Mouse (Mus musculus): Measurements from ENCODE around the gene 4930447C04Rik. TPM values are rescaled to one million over a fixed set of nuclear protein-coding genes. Genes with fewer than 3 reads are reported as not detected.

4930447C04Rik gene
- polyA plus RNA-seq, 1 experiment = 3.9 TPM

DNA sequence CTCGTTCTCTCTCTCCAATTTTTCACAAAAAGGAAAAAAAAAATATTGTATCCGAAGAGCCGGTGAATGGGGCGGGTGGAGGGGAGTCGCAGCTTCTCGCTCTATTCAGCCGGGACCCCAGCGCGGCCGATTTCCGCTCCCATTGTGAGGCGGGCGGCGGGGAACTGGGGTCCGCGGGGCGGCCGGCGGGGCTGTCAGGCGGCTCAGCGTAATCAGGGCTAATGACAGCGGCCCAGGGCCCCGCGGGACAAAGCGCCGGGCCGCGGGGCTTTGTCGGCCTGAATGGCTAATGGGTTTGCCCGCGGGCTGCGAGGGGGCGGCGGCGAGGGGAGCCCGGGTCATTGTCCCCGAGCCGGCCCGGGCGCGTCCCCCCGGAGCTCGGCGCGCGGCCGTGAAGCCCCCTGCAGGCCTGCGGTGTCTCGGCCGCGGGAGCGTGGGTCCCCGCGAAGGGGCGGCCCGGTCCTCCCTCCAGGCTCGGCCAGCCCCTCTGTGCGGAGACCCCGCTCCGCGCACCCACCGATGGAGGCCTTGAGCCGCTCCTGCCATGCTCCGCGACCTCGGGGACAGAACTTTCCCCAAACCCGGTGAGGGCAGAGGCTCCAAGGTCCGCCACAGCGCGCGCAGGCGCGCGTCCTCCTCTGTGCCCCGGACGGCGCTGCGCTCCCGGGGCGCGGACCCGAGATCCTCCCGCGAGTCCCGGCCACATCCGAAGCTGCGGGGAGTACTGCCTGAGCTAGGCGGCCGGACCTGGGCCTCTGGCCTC is 4.9 kb upstream of the 4930447C04Rik start:
- H3K4me1 ChIP-seq (ENCODE audit: control insufficient read depth, insufficient read depth, low read length) = no peaks in the 10 kb centered on the region
- no peak overlapping the region for H3K27ac ChIP-seq (ENCODE audit: insufficient read depth, low read length)
- no peak for TF ChIP-seq POLR2A (IDR thresholded peaks at IDR 0.05; ENCODE audit: low read depth, low read length)
- TF ChIP-seq CTCF (IDR thresholded peaks at IDR 0.05; ENCODE audit: borderline replicate concordance, insufficient read depth, low read length) = no peak
- H3K4me3 ChIP-seq (ENCODE audit: insufficient read depth, low read length) = no peak overlapping the region

DNA sequence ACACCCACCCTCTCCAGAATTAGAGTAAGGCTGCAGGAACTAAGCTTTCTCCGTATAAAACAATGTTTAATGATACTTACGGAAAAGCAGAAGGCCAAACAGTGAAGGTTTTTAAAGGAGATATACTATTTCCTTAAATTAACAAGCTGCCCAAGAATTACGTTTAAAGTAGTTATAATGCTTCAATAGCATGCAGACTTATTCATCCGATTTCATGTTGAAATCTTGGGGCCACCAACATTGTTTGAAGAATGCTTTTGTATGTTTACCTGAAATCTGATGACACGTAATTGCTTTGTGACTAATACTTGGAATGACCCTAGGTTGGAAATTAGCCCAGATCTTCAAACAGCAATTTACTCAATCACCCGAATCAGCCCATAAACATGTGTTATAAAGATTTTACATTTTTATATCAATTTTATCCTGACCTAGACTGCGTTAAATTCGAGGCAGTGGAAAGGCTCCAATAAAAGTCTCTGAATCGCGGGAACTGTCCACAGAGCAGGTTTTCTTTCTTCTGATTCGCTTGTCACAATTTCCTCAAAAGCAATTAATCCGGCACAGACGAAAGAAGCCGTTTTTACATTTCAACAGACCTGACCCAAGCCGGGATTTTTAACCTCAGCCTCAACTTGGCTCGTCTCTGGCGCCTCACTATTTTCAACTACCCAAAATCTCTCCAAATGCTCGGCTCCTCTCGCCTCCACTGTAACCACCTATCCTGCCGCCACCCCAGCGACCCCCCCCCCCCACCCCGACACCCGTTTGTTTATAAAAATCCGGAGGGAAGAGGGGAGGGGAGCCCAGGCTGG is 4.0 kb upstream of the 4930447C04Rik start:
- H3K4me1 ChIP-seq (ENCODE audit: control insufficient read depth, insufficient read depth, low read length) = no peaks in the 10 kb centered on the region
- TF ChIP-seq POLR2A (IDR thresholded peaks at IDR 0.05; ENCODE audit: low read depth, low read length) = no peak
- no peak for TF ChIP-seq CTCF (IDR thresholded peaks at IDR 0.05; ENCODE audit: borderline replicate concordance, insufficient read depth, low read length)
- no peak overlapping the region for H3K27ac ChIP-seq (ENCODE audit: insufficient read depth, low read length)
- H3K4me3 ChIP-seq (ENCODE audit: insufficient read depth, low read length) = no peak overlapping the region

DNA sequence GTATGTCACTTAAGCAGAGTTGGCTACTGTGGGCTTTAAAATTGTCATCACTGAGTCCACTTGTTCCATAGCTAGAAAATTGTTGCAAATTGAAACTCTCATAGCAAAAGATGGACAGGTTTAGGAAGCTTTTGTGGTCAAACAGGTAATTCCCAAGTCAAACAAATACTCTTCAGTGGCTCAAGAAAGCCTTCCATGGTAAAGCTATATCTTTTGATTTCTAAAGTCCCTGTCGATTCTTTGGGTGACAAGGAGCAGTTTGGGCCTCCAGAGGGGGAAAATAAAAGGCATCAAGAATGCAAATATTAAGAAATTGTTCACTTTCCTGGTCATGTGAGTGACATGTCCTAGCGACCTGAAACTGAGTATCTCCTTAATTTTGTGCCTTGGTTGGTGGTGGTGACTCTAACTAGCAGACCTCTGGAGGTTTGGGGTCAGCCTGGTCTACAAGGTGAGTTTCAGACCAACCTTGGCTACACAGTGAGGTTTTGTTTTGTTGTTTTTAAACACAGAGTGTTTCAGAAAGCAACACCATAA is 3.1 kb upstream of the 4930447C04Rik start:
- Histone ChIP-seq H3K27ac (ENCODE audit: insufficient read depth, low read length) (no peak overlapping the region), H3K4me1 (ENCODE audit: control insufficient read depth, insufficient read depth, low read length) (no peaks in the 10 kb centered on the region), H3K4me3 (ENCODE audit: insufficient read depth, low read length) (no peak overlapping the region)
- TF ChIP-seq POLR2A (IDR thresholded peaks at IDR 0.05; ENCODE audit: low read depth, low read length) (no peak), CTCF (IDR thresholded peaks at IDR 0.05; ENCODE audit: borderline replicate concordance, insufficient read depth, low read length) (no peak)

DNA sequence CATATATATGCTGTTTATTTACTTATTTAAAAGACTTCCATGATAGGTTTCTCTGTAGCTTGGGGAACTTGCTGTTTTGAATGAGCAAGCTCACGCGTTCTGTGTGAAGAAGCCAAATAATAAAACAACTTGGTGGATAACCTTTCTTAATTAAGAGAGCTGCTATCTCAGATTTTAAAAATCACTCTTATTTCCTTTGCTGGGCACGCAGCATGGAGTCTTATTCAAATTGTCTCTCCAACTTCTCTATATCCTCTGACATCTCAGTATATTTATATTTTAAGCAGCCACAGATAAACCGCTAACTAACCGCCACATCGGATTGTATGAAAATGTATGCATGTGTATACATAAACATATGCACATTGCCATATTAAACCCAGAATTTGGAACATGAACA is 1.6 kb upstream of the 4930447C04Rik start:
- no peak for TF ChIP-seq CTCF (IDR thresholded peaks at IDR 0.05; ENCODE audit: borderline replicate concordance, insufficient read depth, low read length)
- TF ChIP-seq POLR2A (IDR thresholded peaks at IDR 0.05; ENCODE audit: low read depth, low read length) = no peak
- Histone ChIP-seq H3K4me3 (ENCODE audit: insufficient read depth, low read length) (no peak overlapping the region), H3K27ac (ENCODE audit: insufficient read depth, low read length) (no peak overlapping the region), H3K4me1 (ENCODE audit: control insufficient read depth, insufficient read depth, low read length) (no peaks in the 10 kb centered on the region)

DNA sequence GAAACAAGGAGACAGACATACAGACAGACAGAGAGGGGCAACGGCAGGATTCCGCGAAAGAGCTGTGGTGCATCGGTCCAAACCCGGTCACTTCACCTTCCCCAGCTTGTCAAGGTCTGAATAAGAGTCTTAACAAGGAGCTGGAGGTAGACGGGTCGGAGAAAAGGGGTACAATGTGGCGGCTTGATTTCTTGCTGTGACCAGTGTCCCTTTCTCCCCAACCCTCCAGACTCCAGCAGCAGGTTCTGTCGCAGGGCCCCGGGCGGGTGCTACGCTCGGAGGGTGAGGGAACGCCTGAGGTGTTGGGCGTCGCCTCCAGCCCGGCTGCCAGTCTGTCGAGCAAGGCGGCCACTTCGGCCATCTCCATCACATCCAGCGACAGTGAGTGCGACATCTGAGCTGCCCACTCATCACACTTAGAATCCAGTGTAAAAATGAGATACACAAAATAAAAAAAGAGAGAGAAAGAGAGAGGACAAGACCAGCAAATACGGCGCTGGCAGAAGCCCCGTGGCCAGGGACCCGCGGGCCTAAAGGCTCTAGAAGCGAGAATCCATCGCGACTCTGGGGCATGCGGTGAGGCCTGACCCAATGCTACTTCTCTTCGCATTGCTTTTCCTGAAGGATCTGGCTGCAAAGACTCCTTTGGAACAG is 951 bp upstream of the 4930447C04Rik start:
- Histone ChIP-seq H3K4me3 (ENCODE audit: insufficient read depth, low read length) (no peak overlapping the region), H3K4me1 (ENCODE audit: control insufficient read depth, insufficient read depth, low read length) (no peaks in the 10 kb centered on the region), H3K27ac (ENCODE audit: insufficient read depth, low read length) (no peak overlapping the region)
- no peak for TF ChIP-seq POLR2A (IDR thresholded peaks at IDR 0.05; ENCODE audit: low read depth, low read length)

DNA sequence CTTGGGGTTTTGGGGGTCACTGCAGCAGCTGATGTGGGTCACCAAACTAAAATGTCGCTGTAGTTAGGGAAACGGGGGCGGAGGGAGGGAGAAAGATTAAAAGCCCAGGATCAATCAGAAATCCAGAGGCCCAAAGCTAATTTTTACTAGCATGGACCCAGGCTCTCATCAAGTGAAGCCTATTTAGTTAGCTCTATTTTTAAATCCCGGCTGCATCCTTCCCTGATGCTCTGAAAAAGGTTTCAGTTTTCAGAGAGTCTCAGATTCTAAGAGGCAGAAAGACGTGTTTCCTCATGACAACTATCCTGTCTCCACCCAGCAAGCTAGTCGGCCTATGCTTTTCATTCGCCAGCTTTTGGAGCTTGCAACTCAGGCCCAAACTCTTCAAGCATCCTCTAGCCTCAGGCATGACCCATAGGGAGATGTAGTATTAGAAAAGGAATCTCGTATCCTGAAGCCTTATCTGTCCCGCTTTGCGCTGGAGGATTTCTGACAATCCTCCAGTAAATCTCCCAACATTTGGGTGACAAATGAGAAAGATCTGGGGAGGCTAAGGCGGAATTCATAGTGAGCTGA is 336 bp upstream of the 4930447C04Rik start:
- Histone ChIP-seq H3K27ac (ENCODE audit: insufficient read depth, low read length) (no peak overlapping the region), H3K4me1 (ENCODE audit: control insufficient read depth, insufficient read depth, low read length) (no peaks in the 10 kb centered on the region), H3K4me3 (ENCODE audit: insufficient read depth, low read length) (no peak overlapping the region)
- TF ChIP-seq CTCF (IDR thresholded peaks at IDR 0.05; ENCODE audit: borderline replicate concordance, insufficient read depth, low read length) = no peak
- TF ChIP-seq POLR2A (IDR thresholded peaks at IDR 0.05; ENCODE audit: low read depth, low read length) = no peak

DNA sequence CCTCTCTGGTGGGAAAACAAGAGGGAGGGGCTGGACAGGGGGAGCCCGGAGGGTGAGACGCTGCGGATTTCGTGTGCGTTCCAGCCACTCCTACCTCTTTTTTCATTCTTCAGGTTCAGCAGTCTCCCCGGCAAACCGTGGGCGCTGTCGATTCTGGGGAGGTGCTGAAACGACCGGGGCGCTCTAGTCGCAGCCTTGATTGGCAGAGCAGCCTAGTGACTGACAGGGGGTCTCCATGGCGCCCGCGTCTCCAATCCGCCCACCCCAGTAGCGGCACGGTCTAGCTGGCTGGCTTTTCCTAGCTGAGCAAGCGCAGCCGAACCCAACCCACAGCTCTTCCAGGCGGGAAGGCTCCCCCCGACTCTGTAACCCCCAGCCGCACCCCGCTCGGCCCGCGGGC is 958 bp downstream of the 4930447C04Rik start, which contains the start of gene Six6:
Gene Six6 (plus strand): TSS at position 277 of the 400 bp plus-strand sequence.
- no peak for TF ChIP-seq CTCF (IDR thresholded peaks at IDR 0.05; ENCODE audit: borderline replicate concordance, insufficient read depth, low read length)
- TF ChIP-seq POLR2A (IDR thresholded peaks at IDR 0.05; ENCODE audit: low read depth, low read length) = no peak
- H3K4me1 ChIP-seq (ENCODE audit: control insufficient read depth, insufficient read depth, low read length) = no peaks in the 10 kb centered on the region
- no peak within 1 kb of the TSS for H3K27ac ChIP-seq (ENCODE audit: insufficient read depth, low read length)
- no peak within 1 kb of the TSS for H3K4me3 ChIP-seq (ENCODE audit: insufficient read depth, low read length)

DNA sequence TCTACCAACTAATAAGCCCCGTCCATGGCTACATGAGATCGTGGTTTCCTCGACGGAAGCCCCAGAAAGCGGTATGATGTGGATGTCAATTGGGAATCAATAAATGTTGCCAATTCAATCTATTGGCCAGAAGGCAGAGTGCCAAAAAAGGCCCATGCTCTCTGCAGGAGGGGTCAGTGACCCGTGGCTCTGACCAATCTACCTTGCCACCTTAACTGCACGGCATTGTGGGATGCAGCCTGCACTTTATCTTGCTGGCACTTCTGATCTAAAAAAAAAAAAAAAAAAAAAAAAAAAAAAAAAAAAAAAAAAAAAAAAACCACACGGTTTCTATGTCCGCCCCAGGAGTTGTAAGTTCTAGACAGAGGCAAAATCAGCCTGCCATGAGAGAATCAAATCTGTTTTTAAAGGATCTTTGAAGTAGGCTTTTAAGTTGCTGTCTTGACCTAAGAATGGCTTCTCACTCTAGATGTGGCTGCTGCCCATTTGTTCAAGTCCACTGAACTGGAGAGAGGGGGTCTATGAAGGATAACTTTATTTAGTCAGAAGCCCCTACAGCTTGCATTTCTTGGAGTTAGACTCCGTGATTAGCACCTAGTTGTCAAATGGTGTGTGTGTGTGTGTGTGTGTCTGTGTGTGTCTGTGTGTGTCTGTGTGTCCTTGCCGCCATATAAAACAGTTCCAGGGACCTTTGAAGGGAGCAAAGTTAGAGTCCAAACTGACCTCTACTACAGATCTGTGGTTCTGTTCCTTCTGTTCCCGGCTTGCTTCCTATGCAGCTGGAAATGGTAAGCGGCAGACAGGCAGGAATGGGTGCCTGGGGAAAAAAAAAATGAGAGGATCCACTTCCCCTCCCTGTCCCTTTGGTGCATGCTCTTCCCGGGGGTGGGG is 1.7 kb downstream of the 4930447C04Rik start:
- Histone ChIP-seq H3K4me3 (ENCODE audit: insufficient read depth, low read length) (no peak overlapping the region), H3K27ac (ENCODE audit: insufficient read depth, low read length) (no peak overlapping the region), H3K4me1 (ENCODE audit: control insufficient read depth, insufficient read depth, low read length) (no peaks in the 10 kb centered on the region)
- TF ChIP-seq CTCF (IDR thresholded peaks at IDR 0.05; ENCODE audit: borderline replicate concordance, insufficient read depth, low read length) = no peak
- TF ChIP-seq POLR2A (IDR thresholded peaks at IDR 0.05; ENCODE audit: low read depth, low read length) = no peak

Measured in embryonic fibroblast, embryonic 13.5 days (primary cell).